Mouse (Mus musculus): ENCODE measurements around the gene Nr2e1.

DNA sequence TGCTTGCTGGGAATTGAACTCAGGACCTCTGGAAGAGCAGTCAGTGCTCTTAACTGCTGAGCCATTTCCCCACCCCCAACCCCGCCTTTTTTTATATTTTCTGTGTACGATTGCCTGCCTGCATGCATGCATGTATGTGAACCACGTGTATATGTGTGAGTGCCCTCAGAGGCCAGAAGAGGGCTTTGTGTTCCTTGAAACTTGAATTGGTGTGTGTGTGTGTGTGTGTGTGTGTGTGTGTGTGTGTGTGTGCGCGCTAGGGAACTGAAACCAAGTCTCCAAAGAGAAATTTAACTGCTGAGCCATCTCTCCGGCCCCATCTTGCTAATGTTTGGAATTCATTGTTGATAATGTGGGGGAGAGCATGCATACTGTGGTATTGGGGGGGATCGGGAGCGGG is 15.2 kb upstream of the Nr2e1 start:
- no peak for TF ChIP-seq CTCF (conservative IDR thresholded peaks at IDR 0.05; ENCODE audit: insufficient read depth, insufficient read length, low read depth, low read length)
- TF ChIP-seq POLR2A (IDR thresholded peaks at IDR 0.05; ENCODE audit: low read depth, low read length): no peak

Data from kidney, adult 2 months (tissue).